Mouse (Mus musculus) bone marrow, adult 2 months (tissue): ENCODE data around the gene Slc11a2. TPM values are rescaled to one million over a fixed set of nuclear protein-coding genes. Genes with fewer than 3 reads are reported as not detected.

ENCODE experiments used
- polyA plus RNA-seq: library from polyadenylated mRNA; stranded (reverse); fragments of >200 nt; gene quantifications from 2 replicates; pipeline ENCODE4 v1.2.4, GENCODE M21; 2011; ENCODE audit warnings: low replicate concordance; ENCODE audit not compliant: missing spikeins, insufficient read depth, insufficient read length

Slc11a2 gene
- polyA plus RNA-seq, 1 experiment, result 30.7 TPM

Other genes starting within 250 kb of the Slc11a2 start
- 36.5 and 58.0 TPM in 2 replicates for gene Atf1, start 197.3 kb downstream of the Slc11a2 start, polyA plus RNA-seq
- not detected in 2 replicates for gene Tmprss12, start 144.2 kb downstream of the Slc11a2 start, polyA plus RNA-seq
- gene Mettl7a1, start 120.9 kb downstream of the Slc11a2 start, polyA plus RNA-seq, result 29.4 and 34.3 TPM in 2 replicates
- gene Mettl7a3, start 90.1 kb downstream of the Slc11a2 start, polyA plus RNA-seq, result not detected in 2 replicates
- gene Methig1, start 71.9 kb downstream of the Slc11a2 start, polyA plus RNA-seq, result not detected in 2 replicates
- gene Mettl7a2, start 71.9 kb downstream of the Slc11a2 start, polyA plus RNA-seq, result not detected in 2 replicates
- not detected in 2 replicates for gene Higd1c, start 60.5 kb downstream of the Slc11a2 start, polyA plus RNA-seq
- not detected in 2 replicates for gene Gm5475, start 2.9 kb downstream of the Slc11a2 start, polyA plus RNA-seq
- 10.9 and 19.1 TPM in 2 replicates for gene Letmd1, start 44.0 kb upstream of the Slc11a2 start, polyA plus RNA-seq
- gene Csrnp2, start 70.4 kb upstream of the Slc11a2 start, polyA plus RNA-seq, result 0.43 and 3.0 TPM in 2 replicates
- 9.5 and 11.8 TPM in 2 replicates for gene Tfcp2, start 126.9 kb upstream of the Slc11a2 start, polyA plus RNA-seq
- gene Pou6f1, start 174.9 kb upstream of the Slc11a2 start, polyA plus RNA-seq, result 5.9 and 7.7 TPM in 2 replicates
- 121 and 138 TPM in 2 replicates for gene Dazap2, start 190.3 kb upstream of the Slc11a2 start, polyA plus RNA-seq
- 7.3 and 8.7 TPM in 2 replicates for gene Smagp, start 211.9 kb upstream of the Slc11a2 start, polyA plus RNA-seq
- gene Bin2, start 244.5 kb upstream of the Slc11a2 start, polyA plus RNA-seq, result 72.6 and 139 TPM in 2 replicates